Comparison of ENCODE assay signal across 1 mouse cellular context in the genomic region with DNA sequence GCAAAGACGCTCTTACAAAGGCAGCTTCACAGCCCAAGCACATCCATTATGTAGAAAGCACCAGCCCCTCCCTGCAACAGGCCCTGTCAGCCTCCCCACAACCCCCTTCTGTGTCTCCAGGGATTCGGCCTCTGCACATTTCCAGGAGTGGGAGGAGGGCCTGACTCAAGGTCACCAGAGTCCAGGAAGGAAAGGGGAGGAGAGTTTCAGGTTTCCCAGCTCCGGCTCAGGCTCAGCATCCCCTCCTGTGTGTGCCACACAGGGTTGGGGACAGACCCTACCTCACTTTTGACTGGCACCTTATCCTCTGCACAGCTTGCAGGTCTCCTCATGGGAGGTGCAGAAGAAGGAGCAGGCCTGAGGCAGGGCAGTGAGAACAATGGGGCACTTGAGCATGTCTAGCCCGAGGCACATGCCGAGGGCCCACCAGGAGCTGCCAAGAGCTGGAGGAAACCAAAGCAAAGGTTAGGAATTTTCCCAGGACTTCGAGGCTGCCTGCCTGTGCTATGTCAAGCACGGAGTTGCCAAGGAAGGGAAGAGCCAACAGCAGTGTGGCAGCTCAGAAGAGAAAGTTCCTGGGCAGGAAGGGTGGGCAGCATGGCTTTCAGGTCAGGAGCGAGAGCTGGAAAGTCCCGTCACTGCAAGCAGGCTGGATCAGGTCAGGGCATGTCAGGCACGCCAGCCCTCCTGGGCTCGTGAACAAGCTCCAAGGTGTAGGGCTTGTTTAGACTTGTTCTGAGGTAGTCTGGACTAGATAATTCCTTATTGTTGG.
TF ChIP-seq lines count a peak whose summit lies in the region.

No protein-coding gene starts in this region.

TF ChIP-seq in CH12.LX, 34 proteins besides CTCF, POLR2A, EP300 and RAD21 (continued from another document):
- TF ChIP-seq ZC3H11A (IDR thresholded peaks at IDR 0.05; ENCODE audit: low read depth, low read length) (no peak), CHD2 (IDR thresholded peaks at IDR 0.05; ENCODE audit: low read length) (peak; percentile 22; the same call in 1 of the 2 replicates), ZNF384 (IDR thresholded peaks at IDR 0.05; ENCODE audit: low read depth, low read length) (no peak), POLR2AphosphoS2 (IDR thresholded peaks at IDR 0.05; ENCODE audit: low read depth, low read length) (no peak), MEF2A (IDR thresholded peaks at IDR 0.05; ENCODE audit: borderline replicate concordance, low read depth, low read length) (peak; percentile 52; the same call in 1 of the 2 replicates), ETS1 (conservative IDR thresholded peaks at IDR 0.05; ENCODE audit: low read depth, low read length) (no peak; the same call in 1 of the 2 replicates)
